7 mouse cellular contexts compared by ENCODE assay signal in the genomic region with DNA sequence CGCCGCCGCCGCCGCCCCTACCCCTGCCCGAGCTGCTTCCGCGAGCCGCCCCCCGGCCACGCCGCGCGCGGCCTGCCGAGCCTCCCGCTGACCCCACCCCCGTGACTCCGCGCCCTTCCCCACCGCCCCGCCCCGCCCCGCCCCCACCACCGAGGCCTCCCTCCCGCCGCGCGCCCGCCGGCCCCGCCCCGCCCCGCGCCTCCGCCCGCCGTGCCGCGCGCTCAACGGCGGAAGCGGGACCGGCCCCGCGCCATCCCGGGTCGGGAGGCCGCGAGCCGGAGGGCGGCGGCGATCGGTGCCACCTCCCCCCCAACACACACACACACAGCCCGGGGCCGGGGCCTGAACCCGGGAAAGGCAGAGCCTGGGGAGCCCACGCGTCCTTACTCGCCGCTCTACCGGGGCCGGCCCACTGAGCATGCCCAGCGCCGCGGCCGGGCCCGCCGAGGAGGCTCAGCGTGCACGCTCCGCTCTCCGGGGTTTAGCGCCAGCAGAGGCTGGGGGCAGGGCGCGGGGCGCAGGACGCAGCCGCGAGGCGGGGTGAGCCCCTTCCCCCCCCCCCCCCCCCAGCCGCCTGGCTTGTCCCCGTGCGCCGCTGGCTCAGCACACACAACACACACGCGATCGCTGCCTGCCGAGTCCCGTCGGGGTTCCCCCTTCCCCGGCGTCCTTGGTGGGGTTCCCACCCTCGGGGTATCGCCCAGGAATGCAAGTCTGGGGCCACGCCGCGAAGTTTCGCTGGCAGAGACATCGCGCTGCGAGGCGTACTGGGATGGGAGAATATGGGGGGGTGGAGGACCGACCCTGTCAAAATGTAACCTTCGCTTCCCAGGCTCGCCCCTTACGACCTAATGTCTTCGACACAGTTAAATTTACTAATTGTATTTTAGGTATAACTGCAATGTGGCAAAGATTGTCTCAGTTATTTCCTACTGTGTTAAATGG. TPM values are rescaled to one million over a fixed set of nuclear protein-coding genes. Genes with fewer than 3 reads are reported as not detected.
DNase-seq lines count a peak whose midpoint lies in the region; ATAC-seq lines count a peak whose summit lies in the region.

A gene (minus strand): TSS at position 496 of the 945 bp plus-strand sequence.

- peak within 1 kb of the TSS; percentile 57 for H3K4me2 ChIP-seq in limb, embryonic 11.5 days (ENCODE audit: low read depth, severe bottlenecking)
- H3K4me2 ChIP-seq in midbrain, embryonic 13.5 days (replicated peaks), result peak within 1 kb of the TSS; percentile 80

- under 1% methylated on average over 80 of the region's 110 CpGs for WGBS in embryonic facial prominence, embryonic 10.5 days
- under 1% methylated on average over 67 of the region's 110 CpGs for WGBS in limb, embryonic 11.5 days
- under 1% methylated on average over 57 of the region's 110 CpGs for WGBS in midbrain, embryonic 13.5 days

- peak within 1 kb of the TSS; percentile 99 for H3K27ac ChIP-seq in embryonic facial prominence, embryonic 10.5 days (replicated peaks)
- H3K27ac ChIP-seq in limb, embryonic 11.5 days (replicated peaks; ENCODE audit: low read depth, low read length), result peak within 1 kb of the TSS; percentile 96
- peak within 1 kb of the TSS; percentile 96 for H3K27ac ChIP-seq in midbrain, embryonic 13.5 days

- H3K9ac ChIP-seq in limb, embryonic 11.5 days (ENCODE audit: low read length), result peak within 1 kb of the TSS; percentile 96
- H3K9ac ChIP-seq in midbrain, embryonic 13.5 days (replicated peaks), result peak within 1 kb of the TSS; percentile 96

- DNase-seq in adrenal gland, adult 18-20 months (ENCODE audit: low spot score in 2 of 2), result peak; percentile 77 to 78
- peak; percentile 90 for DNase-seq in embryonic facial prominence, embryonic 10.5 days (ENCODE audit: low spot score)
- peak; percentile 74 for DNase-seq in kidney, adult 11 months
- DNase-seq in limb, embryonic 11.5 days (ENCODE audit: low spot score), result peak; percentile 86
- peak; percentile 46 for DNase-seq in spleen, adult 12 weeks (ENCODE audit: low spot score)

- peak within 1 kb of the TSS; percentile 97 for H3K4me3 ChIP-seq in embryonic facial prominence, embryonic 10.5 days
- H3K4me3 ChIP-seq in limb, embryonic 11.5 days (ENCODE audit: low read depth, low read length), result peak within 1 kb of the TSS; percentile 90
- peak within 1 kb of the TSS; percentile 97 for H3K4me3 ChIP-seq in midbrain, embryonic 13.5 days (replicated peaks)

- ATAC-seq in granulocyte monocyte progenitor cell, adult 5-6 weeks (replicated peaks; ENCODE audit: poor library complexity, severe bottlenecking), result peak; percentile 57
- peak; percentile 82 for ATAC-seq in limb, embryonic 11.5 days (ENCODE audit: insufficient number of reproducible peaks, low FRiP score, low TSS enrichment, low read depth)
- ATAC-seq in midbrain, embryonic 13.5 days, result peak; percentile 93

- H3K9me3 ChIP-seq in embryonic facial prominence, embryonic 10.5 days, result no peaks in the 10 kb centered on the region
- no peaks in the 10 kb centered on the region for H3K9me3 ChIP-seq in limb, embryonic 11.5 days (ENCODE audit: control insufficient read depth, low read length)
- no peaks in the 10 kb centered on the region for H3K9me3 ChIP-seq in midbrain, embryonic 13.5 days

- peaks cover 33% of the 10 kb centered on the region for H3K4me1 ChIP-seq in embryonic facial prominence, embryonic 10.5 days
- H3K4me1 ChIP-seq in limb, embryonic 11.5 days (ENCODE audit: control insufficient read depth, insufficient read depth, low read length), result 0 out of 2 replicates have a peak, but pooled peaks cover 5% of the 10 kb centered on the region
- peaks cover 27% of the 10 kb centered on the region for H3K4me1 ChIP-seq in midbrain, embryonic 13.5 days (replicated peaks)

- peaks cover 27% of the 10 kb centered on the region for H3K36me3 ChIP-seq in embryonic facial prominence, embryonic 10.5 days (replicated peaks)
- H3K36me3 ChIP-seq in limb, embryonic 11.5 days (ENCODE audit: control insufficient read depth, insufficient read depth, low read length), result no peaks in the 10 kb centered on the region; the same call in 1 of the 2 replicates
- peaks cover 13% of the 10 kb centered on the region for H3K36me3 ChIP-seq in midbrain, embryonic 13.5 days

- H3K27me3 ChIP-seq in embryonic facial prominence, embryonic 10.5 days (replicated peaks; ENCODE audit: low read depth, poor library complexity, severe bottlenecking), result no peaks in the 10 kb centered on the region
- H3K27me3 ChIP-seq in limb, embryonic 11.5 days (ENCODE audit: control insufficient read depth, insufficient read depth, low read length), result no peaks in the 10 kb centered on the region
- H3K27me3 ChIP-seq in midbrain, embryonic 13.5 days, result no peaks in the 10 kb centered on the region

RNA-seq across cellular contexts. Expression of the gene that starts here (rescaled TPM):
- 100 to 1,000 TPM in 1 of 2 experiments, 10 to 100 TPM in 1; 76.5 to 101 TPM for total RNA-seq in adrenal gland, adult 18-20 months (2021)
- 89.3 and 94.8 TPM in 2 replicates for polyA plus RNA-seq in embryonic facial prominence, embryonic 10.5 days (2016; fragmentation: Nextera tagmentation; extraction: Ambion mirVana)
- total RNA-seq in granulocyte monocyte progenitor cell, adult 5-6 weeks (2014; fragmentation: Nextera tagmentation), result 83.0 and 92.0 TPM in 2 replicates
- total RNA-seq in granulocyte monocyte progenitor cell, adult 5-6 weeks (2017), result 97.9 and 115 TPM in 2 replicates
- polyA plus RNA-seq in limb, embryonic 11.5 days (2014; fragmentation: Nextera tagmentation; extraction: Ambion mirVana), result 89.2 and 94.3 TPM in 2 replicates
- polyA plus RNA-seq in midbrain, embryonic 13.5 days (2015; fragmentation: Nextera tagmentation; extraction: Ambion mirVana), result 66.3 and 66.7 TPM in 2 replicates

Comparison
In these comparisons a context has a peak if more than half of its experiments do, and no peak if none do; other contexts are left out.
1. Peak in every context shown above with its lines: DNase-seq, ATAC-seq, H3K4me3 ChIP-seq and H3K27ac ChIP-seq.